Mouse (Mus musculus) small intestine, adult 2 months (tissue): ENCODE measurements around the gene Lhx3. TPM values are rescaled to one million over a fixed set of nuclear protein-coding genes. Genes with fewer than 3 reads are reported as not detected.

ENCODE experiments used
- H3K27ac ChIP-seq: fragments of 200-500 bp; 2 replicates; pipeline ENCODE4 v1.5.1; 2012; ENCODE audit warnings: low read depth, low read length, control low read depth, inconsistent platforms; ENCODE audit not compliant: insufficient read depth
- H3K27me3 ChIP-seq: fragments of 200-500 bp; 2 replicates; pipeline ENCODE4 v1.6.1; 2012; ENCODE audit warnings: mild to moderate bottlenecking, moderate library complexity, low read length, inconsistent platforms; ENCODE audit not compliant: control insufficient read depth, insufficient read depth
- H3K36me3 ChIP-seq: fragments of 200-500 bp; 2 replicates; pipeline ENCODE4 v1.6.1; 2012; ENCODE audit warnings: mild to moderate bottlenecking, low read length, control low read depth, inconsistent platforms; ENCODE audit not compliant: control insufficient read depth, insufficient read depth
- H3K4me1 ChIP-seq: fragments of 200-500 bp; 2 replicates; pipeline ENCODE4 v1.6.1; 2012; ENCODE audit warnings: low read length, inconsistent platforms, mixed read lengths; ENCODE audit not compliant: control insufficient read depth, insufficient read depth, insufficient read length
- H3K4me3 ChIP-seq: fragments of 200-500 bp; 2 replicates; pipeline ENCODE4 v1.5.1; 2012; ENCODE audit warnings: low read depth, mild to moderate bottlenecking, control low read depth, inconsistent platforms, low read length, moderate library complexity
- CTCF ChIP-seq: fragments of 200-500 bp; IDR thresholded peaks from 2 replicates; pipeline ENCODE4 v1.5.1; 2012; ENCODE audit warnings: low read depth, mild to moderate bottlenecking, control low read depth, inconsistent platforms, low read length, moderate library complexity, mixed read lengths; ENCODE audit not compliant: insufficient replicate concordance, insufficient read length; ENCODE audit errors: extremely low read depth
- POLR2A ChIP-seq: fragments of 200-500 bp; IDR thresholded peaks from 2 replicates; pipeline ENCODE4 v1.6.1; 2012; ENCODE audit warnings: low read depth, mild to moderate bottlenecking, control low read depth, inconsistent platforms, low read length, moderate library complexity
- WGBS: fragments of 180-500 bp; shearing (Covaris S2); methylation state at CpG from one replicate; pipeline ENCODE4 v1.1.7; 2018; 5-methylcytosine and 5-hydroxymethylcytosine counted together
- polyA plus RNA-seq: library from polyadenylated mRNA; depleted of rRNA; stranded (reverse); fragments of >200 nt; gene quantifications from 2 replicates; pipeline ENCODE4 v1.2.3, GENCODE M21; 2012

Gene Lhx3
- polyA plus RNA-seq, 1 experiment, result 0.13 TPM

- H3K36me3 ChIP-seq, result no peaks in the 10 kb centered on the region
- 5% methylated on average over 36 of the region's 36 CpGs for WGBS
- TF ChIP-seq POLR2A (no peak), CTCF (no peak)
- H3K4me3 ChIP-seq, result no peak overlapping the region
- no peak overlapping the region for H3K27ac ChIP-seq
- H3K27me3 ChIP-seq, result peaks cover 75% of the 10 kb centered on the region
- 0 out of 2 replicates have a peak, but pooled peaks cover 2% of the 10 kb centered on the region for H3K4me1 ChIP-seq
Observed at GRCm38 (mm10) chr2:26202849-26203475, 5.1 kb downstream of the Lhx3 start.

DNA sequence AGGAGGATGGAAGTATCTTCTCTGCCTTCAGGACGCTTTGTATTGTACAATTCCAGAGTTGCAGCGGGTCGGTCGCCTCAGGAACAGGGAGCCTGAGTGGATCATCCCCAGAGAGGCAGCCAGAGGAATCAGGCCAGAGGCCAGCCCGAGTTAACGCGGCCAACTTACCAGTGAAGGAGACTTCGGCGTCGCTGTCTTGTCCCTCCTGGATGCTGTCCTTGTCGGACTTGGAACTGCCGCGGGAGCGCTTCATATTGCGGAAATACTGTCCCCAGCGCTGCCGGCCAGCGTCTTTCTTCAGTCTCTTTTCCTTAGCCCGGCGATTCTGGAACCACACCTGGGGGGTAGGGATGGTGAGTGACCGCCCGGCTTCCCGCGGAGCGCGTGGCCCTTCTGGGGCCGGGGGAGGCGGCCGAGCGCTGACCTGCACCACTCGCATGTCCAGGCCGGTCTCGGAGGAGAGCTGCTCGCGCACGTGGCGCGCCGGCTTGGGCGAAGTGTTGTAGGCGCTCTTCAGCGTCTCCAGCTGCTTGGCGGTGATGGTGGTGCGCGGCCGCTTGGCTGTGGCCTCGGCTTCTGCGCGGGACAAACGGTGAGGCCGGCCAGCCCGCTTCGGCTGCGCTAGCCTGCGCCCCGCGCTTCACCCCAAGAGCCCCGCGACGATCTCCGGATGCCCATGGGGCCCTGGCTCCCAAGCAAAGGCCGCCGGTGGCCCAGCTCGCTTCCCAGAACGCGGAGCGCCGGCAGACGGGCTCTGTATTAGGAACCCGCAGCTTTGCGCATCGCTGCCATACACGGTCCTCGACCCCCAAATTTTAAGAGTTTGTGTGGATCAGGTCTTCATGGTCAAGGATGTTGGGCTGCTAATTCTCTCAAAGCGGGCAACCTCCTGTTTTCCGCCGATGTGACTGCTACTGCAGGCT, 5.9 kb downstream of the Lhx3 start:
- Histone ChIP-seq H3K4me3 (no peak overlapping the region), H3K27ac (no peak overlapping the region), H3K27me3 (peaks cover 78% of the 10 kb centered on the region), H3K4me1 (0 out of 2 replicates have a peak, but pooled peaks cover 2% of the 10 kb centered on the region), H3K36me3 (no peaks in the 10 kb centered on the region)
- 2% methylated on average over 77 of the region's 77 CpGs for WGBS
- TF ChIP-seq POLR2A, result no peak
- no peak for TF ChIP-seq CTCF

- Histone ChIP-seq H3K4me3 (no peak overlapping the region), H3K27me3 (peaks cover 60% of the 10 kb centered on the region), H3K36me3 (no peaks in the 10 kb centered on the region), H3K27ac (no peak overlapping the region), H3K4me1 (no peaks in the 10 kb centered on the region)
- no peak for TF ChIP-seq CTCF
- TF ChIP-seq POLR2A, result no peak
- WGBS, result 3% methylated on average over 10 of the region's 10 CpGs
Observed at GRCm38 (mm10) chr2:26198488-26198887, 9.6 kb downstream of the Lhx3 start.

DNA sequence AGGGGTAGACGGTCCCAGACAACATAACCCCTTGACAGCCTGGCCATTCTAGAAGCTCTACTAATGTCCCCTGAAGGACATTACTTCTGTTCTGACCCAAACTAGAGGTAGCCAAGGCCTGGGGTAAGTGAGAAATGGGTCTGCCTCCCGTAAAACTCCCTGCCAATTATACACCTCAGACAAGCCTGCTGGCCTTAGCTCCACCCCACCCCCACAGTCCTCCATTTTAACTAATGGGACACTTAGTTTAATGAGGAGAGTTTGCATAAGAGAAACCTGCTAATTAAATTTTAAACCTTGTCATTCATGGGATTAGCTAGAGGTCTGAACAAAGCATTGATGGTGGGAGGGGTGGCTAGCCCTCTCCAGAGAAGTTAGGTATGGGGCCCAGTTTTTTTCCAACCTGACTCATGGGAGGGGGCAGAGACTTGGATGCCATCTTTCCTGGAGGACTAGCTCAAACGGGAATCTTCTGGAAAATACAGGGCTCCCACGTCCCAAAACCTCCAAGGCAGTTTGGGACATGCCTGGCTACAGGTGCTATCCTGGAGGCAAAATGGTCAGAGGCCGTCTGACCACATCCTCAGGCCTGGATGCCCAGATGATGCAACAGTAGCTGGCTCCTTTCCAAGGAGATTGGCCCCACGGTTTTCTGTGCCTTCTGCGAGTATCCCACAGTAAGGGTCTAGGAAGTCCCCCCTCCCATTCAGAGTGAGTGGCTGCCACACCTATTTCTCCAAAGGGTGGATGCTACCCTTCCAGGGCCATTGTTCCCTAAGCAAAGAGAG, 13.3 kb downstream of the Lhx3 start:
- WGBS, result 48% methylated on average over 7 of the region's 7 CpGs
- Histone ChIP-seq H3K27ac (no peak overlapping the region), H3K4me1 (no peaks in the 10 kb centered on the region), H3K36me3 (no peaks in the 10 kb centered on the region), H3K4me3 (no peak overlapping the region), H3K27me3 (peaks cover 31% of the 10 kb centered on the region)
- TF ChIP-seq CTCF, result no peak
- TF ChIP-seq POLR2A, result no peak

- Histone ChIP-seq H3K4me3 (no peak overlapping the region), H3K27ac (no peak overlapping the region), H3K27me3 (no peaks in the 10 kb centered on the region), H3K36me3 (no peaks in the 10 kb centered on the region), H3K4me1 (peaks cover 8% of the 10 kb centered on the region)
- no peak for TF ChIP-seq CTCF
- TF ChIP-seq POLR2A, result no peak
- WGBS, result 30% methylated on average over 5 of the region's 5 CpGs
Observed at GRCm38 (mm10) chr2:26188517-26188916, 19.6 kb downstream of the Lhx3 start.

GRCm38 (mm10) chr2:26184352-26184751, 23.7 kb downstream of the Lhx3 start:
- no peaks in the 10 kb centered on the region for H3K36me3 ChIP-seq
- H3K27ac ChIP-seq, result no peak overlapping the region
- H3K27me3 ChIP-seq, result no peaks in the 10 kb centered on the region
- no peak overlapping the region for H3K4me3 ChIP-seq
- H3K4me1 ChIP-seq, result peaks cover 8% of the 10 kb centered on the region
- 56% methylated on average over 3 of the region's 3 CpGs for WGBS
- TF ChIP-seq POLR2A (no peak), CTCF (no peak)
